Mouse (Mus musculus): Measurements from ENCODE around the gene Ccr4.
A peak's percentile ranks its signal among the peaks of the same experiment; 100 is the strongest.
"Not testable (repeated sequence)": the region's sequence is repeated elsewhere in the genome, so short reads cannot be mapped to it uniquely, and the experiment has no call there.

Ccr4 gene

DNA sequence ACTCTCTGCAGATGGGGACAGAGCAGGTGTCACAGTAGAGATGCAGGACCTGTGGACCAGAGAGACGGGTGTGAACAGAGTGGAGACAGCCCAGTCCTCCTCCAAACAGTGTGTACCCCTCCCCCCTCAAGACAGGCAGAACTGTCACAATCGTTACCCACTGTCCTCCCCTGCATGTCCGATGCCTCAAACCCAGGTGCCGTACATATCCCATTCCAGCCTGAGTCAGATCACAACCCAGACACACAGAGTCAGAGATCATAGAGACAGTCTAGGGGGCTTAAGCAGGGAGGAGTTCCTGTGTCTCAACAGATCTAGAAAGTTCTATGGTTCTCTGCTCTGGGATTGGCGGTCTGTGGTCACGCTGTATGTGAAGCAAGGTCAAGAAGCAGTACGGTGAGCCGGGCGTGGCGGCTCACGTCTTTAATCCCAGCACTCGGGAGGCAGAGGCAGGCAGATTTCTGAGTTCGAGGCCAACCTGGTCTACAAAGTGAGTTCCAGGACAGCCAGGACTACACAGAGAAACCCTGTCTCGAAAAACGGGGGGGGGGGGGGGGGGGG is 20.4 kb upstream of the Ccr4 start:
- DNase-seq (ENCODE audit: extremely low spot score, low read depth, low spot score), result no peak

DNA sequence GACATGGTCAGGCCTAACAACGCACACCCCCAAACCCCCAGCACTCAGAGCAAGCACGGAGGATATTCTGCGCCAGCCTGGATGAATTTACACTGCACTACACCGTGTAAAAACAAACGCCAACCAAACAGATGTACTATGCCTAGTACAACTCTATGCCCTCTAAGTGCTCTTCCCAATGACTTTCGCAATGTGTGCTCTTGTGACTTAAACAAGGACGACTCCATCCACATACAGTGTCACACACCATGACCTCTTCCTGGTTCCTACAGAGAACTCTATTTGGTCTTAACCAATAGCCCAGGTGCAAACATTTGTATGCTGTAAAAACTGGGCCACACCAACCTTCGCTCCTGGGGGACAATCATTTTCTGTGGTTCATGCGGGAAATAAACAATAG is 17.8 kb upstream of the Ccr4 start:
- no peak for DNase-seq (ENCODE audit: extremely low spot score, low read depth, low spot score)

DNA sequence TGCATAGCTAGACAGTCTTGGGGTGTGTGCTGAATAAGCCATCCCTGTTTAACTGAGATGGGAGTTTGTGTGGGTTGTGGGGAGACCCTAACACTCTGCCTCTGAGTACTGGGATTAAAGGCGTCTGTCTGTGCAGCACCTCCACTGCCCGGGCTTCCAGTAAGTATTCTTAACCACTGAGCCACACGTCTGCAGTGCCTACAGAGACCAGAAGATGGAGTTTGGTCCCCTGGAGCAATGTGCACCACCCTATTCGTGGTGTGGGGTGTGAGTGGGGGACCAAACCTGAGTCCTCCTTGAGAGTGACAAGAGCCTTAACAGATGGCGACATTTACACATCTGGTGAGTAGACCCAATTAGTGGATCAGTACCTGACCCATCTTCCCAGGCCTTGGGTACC is 17.3 kb upstream of the Ccr4 start:
- no peak for DNase-seq (ENCODE audit: extremely low spot score, low read depth, low spot score)

DNA sequence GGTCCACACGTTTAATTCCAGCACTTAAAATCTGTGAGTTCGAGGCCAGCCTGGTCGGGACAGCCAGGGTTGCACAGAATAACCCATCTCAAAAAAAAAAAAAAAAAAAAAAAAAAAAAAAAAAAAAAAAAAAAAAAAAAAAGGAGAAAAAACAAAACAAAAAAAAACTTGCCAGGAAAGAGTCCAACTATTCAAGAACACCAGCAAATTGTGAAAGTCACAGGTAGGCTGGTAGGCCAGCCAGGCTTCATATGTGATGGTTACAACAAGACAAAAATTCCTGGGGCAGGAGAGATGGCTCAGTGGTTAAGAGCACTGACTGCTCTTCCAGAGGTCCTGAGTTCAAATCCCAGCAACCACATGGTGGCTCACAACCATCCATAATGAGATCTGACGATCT is 15.8 kb upstream of the Ccr4 start:
- not testable (repeated sequence) for DNase-seq (ENCODE audit: extremely low spot score, low read depth, low spot score)

- DNase-seq (ENCODE audit: extremely low spot score, low read depth, low spot score), result no peak
These were observed 14.2 kb upstream of the Ccr4 start for GRCm38 (mm10) chr9:114518812-114519477.

DNA sequence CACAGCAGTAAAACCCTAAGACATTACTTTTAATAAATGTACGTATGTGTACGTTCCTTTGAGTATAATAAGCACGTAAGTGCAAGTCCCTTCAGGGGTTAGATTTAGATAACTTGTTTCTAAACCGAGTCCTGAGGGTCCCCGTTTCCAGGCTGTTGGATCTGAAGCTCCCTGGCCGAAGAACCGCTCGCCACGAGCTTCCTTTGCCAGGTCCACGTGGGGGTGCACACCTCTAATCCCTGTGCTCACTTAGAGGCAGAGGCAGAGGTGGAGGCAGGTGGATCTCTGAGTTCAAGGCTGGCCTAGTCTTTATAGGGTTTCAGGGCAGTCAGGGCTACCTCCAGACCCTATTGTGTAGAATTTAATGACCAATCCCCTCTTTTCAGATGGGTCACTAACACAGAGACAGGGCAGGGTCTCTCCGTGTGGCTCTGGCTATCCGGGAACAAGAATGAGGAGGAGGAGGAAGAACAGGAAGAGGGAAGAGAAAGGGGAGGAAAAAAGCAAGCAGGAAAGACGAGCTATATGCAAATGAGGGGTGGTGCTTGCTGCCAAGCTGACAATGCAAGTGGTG is 13.3 kb upstream of the Ccr4 start:
- DNase-seq (ENCODE audit: extremely low spot score, low read depth, low spot score), result no peak

DNA sequence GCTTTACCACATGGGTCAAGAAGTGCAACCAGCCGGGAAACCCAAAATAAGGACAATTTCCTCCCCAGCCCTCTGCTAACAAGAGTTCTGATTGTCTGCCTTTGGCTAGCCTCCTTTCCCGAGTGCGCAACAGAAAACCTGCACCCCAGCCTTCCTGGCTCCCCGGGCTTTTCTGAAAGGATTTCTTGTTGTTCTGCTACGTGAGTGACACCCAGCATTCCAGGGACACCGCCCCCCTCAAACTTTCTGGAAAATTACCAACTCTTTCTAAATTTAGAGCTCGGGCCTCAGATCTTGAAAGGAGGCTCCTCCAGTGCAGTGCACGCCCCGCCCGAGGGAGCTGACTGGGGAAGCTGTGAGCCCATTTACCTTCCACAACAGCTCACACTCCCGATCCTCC is 10.6 kb upstream of the Ccr4 start, which contains the start of gene C130032M10Rik:
TSS of gene C130032M10Rik (plus strand) at position 334 of the 400 bp plus-strand sequence.
- DNase-seq (ENCODE audit: extremely low spot score, low read depth, low spot score), result no peak

GRCm38 (mm10) chr9:114512831-114513230 is 8.1 kb upstream of the Ccr4 start:
- DNase-seq (ENCODE audit: extremely low spot score, low read depth, low spot score), result no peak

DNA sequence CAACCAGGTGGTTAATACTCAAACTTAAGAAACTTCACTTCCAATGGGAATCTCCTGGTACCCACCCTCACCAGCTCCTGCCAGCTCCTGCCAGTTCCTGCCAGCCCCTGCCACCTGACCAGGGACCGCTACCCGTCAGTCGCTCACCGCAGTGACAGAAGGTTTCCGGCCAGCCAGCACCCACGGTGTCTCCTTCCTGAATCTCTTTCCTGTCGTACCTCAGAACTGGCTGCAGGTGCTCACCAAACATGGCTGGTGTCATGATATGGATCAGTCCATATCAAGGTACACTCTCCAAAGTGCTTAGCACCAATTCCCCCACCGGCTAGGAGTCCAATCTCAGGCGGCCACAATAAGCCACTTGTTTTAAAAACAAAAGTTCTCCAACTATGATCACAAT is 5.1 kb upstream of the Ccr4 start:
- DNase-seq (ENCODE audit: extremely low spot score, low read depth, low spot score), result no peak

DNA sequence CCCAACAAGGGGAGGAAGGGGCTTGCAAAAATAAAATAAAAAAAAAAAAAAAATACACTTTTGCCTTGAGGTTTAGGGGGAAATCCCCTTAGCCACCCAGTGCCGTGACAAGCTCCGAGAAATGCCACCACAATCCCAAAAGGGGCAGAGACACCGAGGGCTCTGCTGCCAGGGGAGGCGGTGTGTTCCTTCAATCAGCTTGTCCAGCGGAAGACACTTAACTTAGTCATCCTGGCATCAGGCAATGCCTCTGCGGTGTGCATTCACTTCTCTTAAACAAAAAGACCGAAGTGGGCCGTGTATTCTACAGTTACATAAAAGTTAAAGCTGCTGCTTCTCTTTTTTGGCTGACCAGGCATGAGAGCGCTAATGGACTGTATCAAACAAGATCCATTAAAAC is 2.7 kb upstream of the Ccr4 start:
- DNase-seq (ENCODE audit: extremely low spot score, low read depth, low spot score), result no peak

GRCm38 (mm10) chr9:114506564-114506963 is 1.8 kb upstream of the Ccr4 start:
- no peak for DNase-seq (ENCODE audit: extremely low spot score, low read depth, low spot score)

- no peak for DNase-seq (ENCODE audit: extremely low spot score, low read depth, low spot score)
These were observed 1.8 kb downstream of the Ccr4 start for GRCm38 (mm10) chr9:114502711-114503427.

GRCm38 (mm10) chr9:114501913-114502312 is 2.8 kb downstream of the Ccr4 start:
- DNase-seq (ENCODE audit: extremely low spot score, low read depth, low spot score), result no peak

DNA sequence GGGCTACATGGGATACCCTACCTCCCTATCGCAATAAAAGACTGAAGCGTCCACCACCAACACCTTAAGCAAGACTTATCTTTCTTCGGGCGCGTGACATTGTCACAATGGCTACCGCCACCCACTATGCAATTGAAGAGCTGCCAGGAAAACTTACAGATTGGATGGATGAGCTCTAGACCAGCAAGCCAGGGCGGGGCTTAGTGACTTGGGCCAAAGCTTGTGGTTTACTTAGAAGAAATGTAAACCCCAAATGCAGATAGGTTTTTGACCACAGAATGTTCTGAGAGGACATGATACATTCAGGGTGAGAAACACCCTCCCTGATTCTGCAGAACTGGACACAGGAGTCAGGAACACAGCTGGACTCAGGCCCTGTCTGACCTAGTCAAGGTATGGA is 3.6 kb downstream of the Ccr4 start:
- no peak for DNase-seq (ENCODE audit: extremely low spot score, low read depth, low spot score)

- DNase-seq (ENCODE audit: extremely low spot score, low read depth, low spot score), result peak; percentile 39
These were observed 4.8 kb downstream of the Ccr4 start for GRCm38 (mm10) chr9:114499783-114500515.

GRCm38 (mm10) chr9:114498218-114498617 is 6.5 kb downstream of the Ccr4 start:
- peak; percentile 69 for DNase-seq (ENCODE audit: extremely low spot score, low read depth, low spot score)

- no peak for DNase-seq (ENCODE audit: extremely low spot score, low read depth, low spot score)
These were observed 8.2 kb downstream of the Ccr4 start for GRCm38 (mm10) chr9:114496469-114496868.

DNA sequence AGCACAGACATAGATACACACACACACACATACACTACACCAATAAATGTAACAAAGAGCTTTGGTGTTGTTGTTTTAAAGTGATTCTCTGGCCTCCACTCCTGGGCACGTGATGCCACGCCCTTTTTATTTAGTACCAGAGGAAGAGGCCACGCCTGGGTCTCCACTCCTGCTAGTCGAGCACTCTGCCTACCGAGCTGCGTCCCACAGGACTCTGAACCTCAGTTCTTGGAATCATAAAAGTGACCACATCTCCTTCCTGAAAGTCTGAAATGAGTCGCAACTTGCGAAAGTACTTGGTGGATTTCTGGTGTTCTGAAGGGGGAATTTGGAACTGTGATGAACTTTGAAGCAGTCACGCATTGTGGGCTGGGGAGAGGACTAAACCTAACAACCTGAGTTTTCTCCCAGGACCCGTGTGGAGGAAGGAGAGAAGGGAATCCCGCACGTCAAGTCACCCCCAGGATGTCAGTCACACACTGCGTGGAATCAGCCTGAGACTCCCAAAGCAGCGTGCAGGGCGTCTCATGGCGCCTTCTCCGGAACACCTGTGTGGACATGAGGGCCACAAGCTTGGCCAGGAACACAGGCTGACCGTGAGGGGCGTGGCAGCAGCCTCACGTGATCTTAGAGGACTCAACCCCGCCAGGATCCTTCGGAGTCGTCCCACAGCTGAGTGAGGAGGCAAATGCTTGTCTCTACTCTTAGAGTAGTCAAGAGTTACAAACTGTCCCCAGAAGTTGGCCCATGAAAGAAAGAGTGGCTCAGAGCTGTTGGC is 17.0 kb downstream of the Ccr4 start:
- no peak for DNase-seq (ENCODE audit: extremely low spot score, low read depth, low spot score)

DNA sequence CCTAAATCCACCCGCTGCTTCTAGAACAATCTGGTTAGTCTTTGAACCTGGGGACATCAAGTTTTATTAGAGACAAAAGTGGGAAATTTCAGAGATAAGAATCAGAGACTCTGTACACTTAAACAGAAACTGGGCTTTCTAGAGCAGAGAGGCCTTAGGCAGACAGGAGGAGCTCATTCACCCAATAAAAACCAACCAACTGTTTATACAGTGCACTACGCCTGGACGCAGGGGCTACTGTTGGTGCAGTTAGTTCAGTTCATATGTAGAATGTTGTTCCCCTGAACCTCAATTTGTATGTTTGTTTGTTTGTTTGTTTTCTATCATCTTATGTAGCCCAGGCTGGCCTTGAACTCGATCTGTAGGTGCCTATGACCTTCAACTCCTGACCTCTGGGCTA is 17.9 kb downstream of the Ccr4 start:
- DNase-seq (ENCODE audit: extremely low spot score, low read depth, low spot score), result no peak

- no peak for DNase-seq (ENCODE audit: extremely low spot score, low read depth, low spot score)
These were observed 19.9 kb downstream of the Ccr4 start for GRCm38 (mm10) chr9:114484771-114485170.

DNA sequence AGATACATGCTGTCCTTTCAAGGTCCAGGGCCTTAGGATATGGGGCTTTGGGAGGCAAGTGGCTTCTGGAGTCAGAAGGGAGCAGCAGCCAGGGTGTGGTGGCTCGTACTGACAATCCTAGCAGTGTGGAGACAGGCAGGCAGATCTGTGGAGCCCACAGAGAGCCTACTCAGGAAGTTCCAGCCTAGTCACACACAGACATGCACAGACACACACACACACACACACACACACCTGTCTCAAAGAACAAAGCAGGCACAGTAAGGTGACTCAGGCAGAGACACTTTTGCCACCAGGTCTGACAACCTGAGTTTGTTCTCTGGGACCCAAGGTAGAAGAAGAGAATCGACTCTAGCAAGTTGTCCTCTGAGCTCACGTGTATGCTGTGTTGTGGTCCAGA is 23.8 kb downstream of the Ccr4 start:
- DNase-seq (ENCODE audit: extremely low spot score, low read depth, low spot score), result no peak

Data from hindlimb bud, embryonic 11.5 days (tissue).